Mouse (Mus musculus): ENCODE measurements around the gene Slc39a8. TPM values are rescaled to one million over a fixed set of nuclear protein-coding genes. Genes with fewer than 3 reads are reported as not detected.
A peak's percentile ranks its signal among the peaks of the same experiment; 100 is the strongest.

Slc39a8 gene
- polyA plus RNA-seq, 1 experiment from 2014 or later: 11.9 TPM

- Histone ChIP-seq H3K4me1 (replicated peaks) (peaks cover 15% of the 10 kb centered on the region), H3K27ac (no peak overlapping the region), H3K9ac (no peak overlapping the region), H3K36me3 (no peaks in the 10 kb centered on the region), H3K9me3 (replicated peaks) (no peaks in the 10 kb centered on the region), H3K4me2 (peak overlapping the region; percentile 97), H3K27me3 (no peaks in the 10 kb centered on the region), H3K4me3 (no peak overlapping the region)
- 10% methylated on average over 1 of the region's 1 CpGs for WGBS
- ATAC-seq (replicated peaks; ENCODE audit: insufficient number of reproducible peaks, insufficient read depth, low FRiP score, low read depth): no peak
Observed at GRCm38 (mm10) chr3:135828000-135828399, 2.9 kb downstream of the Slc39a8 start.

GRCm38 (mm10) chr3:135832496-135832895 lies 7.4 kb downstream of the Slc39a8 start:
- 91% methylated on average over 2 of the region's 2 CpGs for WGBS
- H3K27ac ChIP-seq: no peak overlapping the region
- H3K27me3 ChIP-seq: no peaks in the 10 kb centered on the region
- ATAC-seq (replicated peaks; ENCODE audit: insufficient number of reproducible peaks, insufficient read depth, low FRiP score, low read depth): no peak
- no peaks in the 10 kb centered on the region for H3K4me1 ChIP-seq (replicated peaks)
- H3K9ac ChIP-seq: no peak overlapping the region
- H3K9me3 ChIP-seq (replicated peaks): no peaks in the 10 kb centered on the region
- no peak overlapping the region for H3K4me2 ChIP-seq
- H3K36me3 ChIP-seq: no peaks in the 10 kb centered on the region
- no peak overlapping the region for H3K4me3 ChIP-seq

GRCm38 (mm10) chr3:135832907-135833306 lies 7.8 kb downstream of the Slc39a8 start:
- no peaks in the 10 kb centered on the region for H3K4me1 ChIP-seq (replicated peaks)
- 64% methylated on average over 4 of the region's 4 CpGs for WGBS
- ATAC-seq (replicated peaks; ENCODE audit: insufficient number of reproducible peaks, insufficient read depth, low FRiP score, low read depth): no peak
- no peaks in the 10 kb centered on the region for H3K36me3 ChIP-seq
- H3K9me3 ChIP-seq (replicated peaks): no peaks in the 10 kb centered on the region
- H3K4me2 ChIP-seq: no peak overlapping the region
- H3K27me3 ChIP-seq: no peaks in the 10 kb centered on the region
- no peak overlapping the region for H3K4me3 ChIP-seq
- H3K9ac ChIP-seq: no peak overlapping the region
- no peak overlapping the region for H3K27ac ChIP-seq

- ATAC-seq (replicated peaks; ENCODE audit: insufficient number of reproducible peaks, insufficient read depth, low FRiP score, low read depth): no peak
- Histone ChIP-seq H3K36me3 (no peaks in the 10 kb centered on the region), H3K4me3 (no peak overlapping the region), H3K9me3 (replicated peaks) (no peaks in the 10 kb centered on the region), H3K27ac (no peak overlapping the region), H3K4me2 (no peak overlapping the region), H3K27me3 (no peaks in the 10 kb centered on the region), H3K4me1 (replicated peaks) (no peaks in the 10 kb centered on the region), H3K9ac (no peak overlapping the region)
- 88% methylated on average over 3 of the region's 3 CpGs for WGBS
Observed at GRCm38 (mm10) chr3:135834988-135835387, 9.9 kb downstream of the Slc39a8 start.

- Histone ChIP-seq H3K4me1 (replicated peaks) (peaks cover 7% of the 10 kb centered on the region), H3K9ac (no peak overlapping the region), H3K27me3 (no peaks in the 10 kb centered on the region), H3K4me3 (no peak overlapping the region), H3K36me3 (no peaks in the 10 kb centered on the region), H3K27ac (no peak overlapping the region), H3K9me3 (replicated peaks) (no peaks in the 10 kb centered on the region), H3K4me2 (no peak overlapping the region)
- no peak for ATAC-seq (replicated peaks; ENCODE audit: insufficient number of reproducible peaks, insufficient read depth, low FRiP score, low read depth)
- 65% methylated on average over 13 of the region's 13 CpGs for WGBS
Observed at GRCm38 (mm10) chr3:135839535-135839934, 14.5 kb downstream of the Slc39a8 start.

GRCm38 (mm10) chr3:135840185-135840584 lies 15.1 kb downstream of the Slc39a8 start:
- Histone ChIP-seq H3K4me3 (no peak overlapping the region), H3K27me3 (no peaks in the 10 kb centered on the region), H3K36me3 (no peaks in the 10 kb centered on the region), H3K9ac (no peak overlapping the region), H3K4me2 (no peak overlapping the region), H3K27ac (no peak overlapping the region), H3K4me1 (replicated peaks) (peaks cover 7% of the 10 kb centered on the region), H3K9me3 (replicated peaks) (no peaks in the 10 kb centered on the region)
- WGBS: 90% methylated on average over 12 of the region's 12 CpGs
- ATAC-seq (replicated peaks; ENCODE audit: insufficient number of reproducible peaks, insufficient read depth, low FRiP score, low read depth): no peak

GRCm38 (mm10) chr3:135841716-135842511 lies 16.8 kb downstream of the Slc39a8 start:
- Histone ChIP-seq H3K36me3 (no peaks in the 10 kb centered on the region), H3K9ac (no peak overlapping the region), H3K4me3 (no peak overlapping the region), H3K9me3 (replicated peaks) (no peaks in the 10 kb centered on the region), H3K27me3 (no peaks in the 10 kb centered on the region), H3K27ac (no peak overlapping the region), H3K4me1 (replicated peaks) (peaks cover 7% of the 10 kb centered on the region), H3K4me2 (no peak overlapping the region)
- WGBS: 68% methylated on average over 7 of the region's 7 CpGs
- no peak for ATAC-seq (replicated peaks; ENCODE audit: insufficient number of reproducible peaks, insufficient read depth, low FRiP score, low read depth)

GRCm38 (mm10) chr3:135843181-135843580 lies 18.1 kb downstream of the Slc39a8 start:
- no peaks in the 10 kb centered on the region for H3K27me3 ChIP-seq
- H3K36me3 ChIP-seq: no peaks in the 10 kb centered on the region
- 0 out of 2 replicates have a peak, but pooled peaks have one; percentile 22 for ATAC-seq (replicated peaks; ENCODE audit: insufficient number of reproducible peaks, insufficient read depth, low FRiP score, low read depth)
- 54% methylated on average over 5 of the region's 5 CpGs for WGBS
- H3K4me2 ChIP-seq: no peak overlapping the region
- H3K4me3 ChIP-seq: no peak overlapping the region
- peaks cover 7% of the 10 kb centered on the region for H3K4me1 ChIP-seq (replicated peaks)
- H3K9ac ChIP-seq: no peak overlapping the region
- no peaks in the 10 kb centered on the region for H3K9me3 ChIP-seq (replicated peaks)
- no peak overlapping the region for H3K27ac ChIP-seq

- Histone ChIP-seq H3K4me3 (no peak overlapping the region), H3K27ac (no peak overlapping the region), H3K4me1 (replicated peaks) (peaks cover 7% of the 10 kb centered on the region), H3K27me3 (no peaks in the 10 kb centered on the region), H3K36me3 (no peaks in the 10 kb centered on the region), H3K9me3 (replicated peaks) (no peaks in the 10 kb centered on the region), H3K9ac (no peak overlapping the region), H3K4me2 (peak overlapping the region; percentile 29; the same call in 1 of the 2 replicates)
- 26% methylated on average over 8 of the region's 8 CpGs for WGBS
- peak; percentile 80 for ATAC-seq (replicated peaks; ENCODE audit: insufficient number of reproducible peaks, insufficient read depth, low FRiP score, low read depth)
Observed at GRCm38 (mm10) chr3:135843707-135844106, 18.6 kb downstream of the Slc39a8 start.

GRCm38 (mm10) chr3:135844835-135845234 lies 19.8 kb downstream of the Slc39a8 start:
- peaks cover 7% of the 10 kb centered on the region for H3K4me1 ChIP-seq (replicated peaks)
- no peak overlapping the region for H3K4me3 ChIP-seq
- no peaks in the 10 kb centered on the region for H3K36me3 ChIP-seq
- no peak overlapping the region for H3K9ac ChIP-seq
- no peaks in the 10 kb centered on the region for H3K9me3 ChIP-seq (replicated peaks)
- H3K4me2 ChIP-seq: no peak overlapping the region
- WGBS: 74% methylated on average over 1 of the region's 1 CpGs
- no peak for ATAC-seq (replicated peaks; ENCODE audit: insufficient number of reproducible peaks, insufficient read depth, low FRiP score, low read depth)
- no peaks in the 10 kb centered on the region for H3K27me3 ChIP-seq
- H3K27ac ChIP-seq: no peak overlapping the region

GRCm38 (mm10) chr3:135845860-135846259 lies 20.8 kb downstream of the Slc39a8 start:
- Histone ChIP-seq H3K4me1 (replicated peaks) (peaks cover 7% of the 10 kb centered on the region), H3K9ac (no peak overlapping the region), H3K36me3 (no peaks in the 10 kb centered on the region), H3K4me2 (no peak overlapping the region), H3K4me3 (no peak overlapping the region), H3K9me3 (replicated peaks) (no peaks in the 10 kb centered on the region), H3K27me3 (no peaks in the 10 kb centered on the region), H3K27ac (no peak overlapping the region)
- WGBS: 62% methylated on average over 7 of the region's 7 CpGs
- ATAC-seq (replicated peaks; ENCODE audit: insufficient number of reproducible peaks, insufficient read depth, low FRiP score, low read depth): no peak

- H3K27me3 ChIP-seq: no peaks in the 10 kb centered on the region
- 67% methylated on average over 2 of the region's 2 CpGs for WGBS
- H3K4me1 ChIP-seq (replicated peaks): 0 out of 2 replicates have a peak, but pooled peaks cover 4% of the 10 kb centered on the region
- H3K36me3 ChIP-seq: no peaks in the 10 kb centered on the region
- no peaks in the 10 kb centered on the region for H3K9me3 ChIP-seq (replicated peaks)
- no peak overlapping the region for H3K27ac ChIP-seq
- no peak overlapping the region for H3K4me2 ChIP-seq
- no peak overlapping the region for H3K9ac ChIP-seq
- no peak for ATAC-seq (replicated peaks; ENCODE audit: insufficient number of reproducible peaks, insufficient read depth, low FRiP score, low read depth)
- H3K4me3 ChIP-seq: no peak overlapping the region
Observed at GRCm38 (mm10) chr3:135851607-135852006, 26.5 kb downstream of the Slc39a8 start.

Measured in heart, embryonic 15.5 days (tissue).